Mouse (Mus musculus): Measurements from ENCODE around the gene Lyrm4. TPM values are rescaled to one million over a fixed set of nuclear protein-coding genes. Genes with fewer than 3 reads are reported as not detected.

Lyrm4 gene
- total and polyA plus RNA-seq, 3 experiments = 22.6 to 25.4 TPM; not detected in 1

GRCm38 (mm10) chr13:35995696-35996426 is 121.5 kb downstream of the Lyrm4 start:
- Histone ChIP-seq H3K27ac (ENCODE audit: control insufficient read depth, low read depth, low read length) (no peak overlapping the region), H3K36me3 (ENCODE audit: control insufficient read depth in 1 of 2, insufficient read depth in 2 of 2, low read length in 2 of 2) (peaks cover 0 to 3% of the 10 kb centered on the region in 2 experiments; a peak in 2 of 4 replicates), H3K9me3 (replicated peaks; ENCODE audit: insufficient read depth, low read length) (no peaks in the 10 kb centered on the region), H3K9ac (ENCODE audit: control insufficient read depth, low read depth, low read length, poor library complexity, severe bottlenecking) (no peak overlapping the region), H3K79me2 (ENCODE audit: control insufficient read depth, insufficient read depth, low read length, poor library complexity) (no peaks in the 10 kb centered on the region), H3K4me3 (ENCODE audit: control insufficient read depth in 1 of 2, insufficient read depth in 1 of 2, low read depth in 2 of 2, low read length in 2 of 2) (no peak overlapping the region), H3K4me1 (ENCODE audit: control insufficient read depth in 1 of 2, insufficient read depth in 2 of 2, low read length in 2 of 2) (peaks cover 0 to 3% of the 10 kb centered on the region in 2 experiments; a peak in 1 of 4 replicates), H3K27me3 (ENCODE audit: control insufficient read depth in 1 of 2, insufficient read depth in 2 of 2, low read length in 2 of 2) (no peaks in the 10 kb centered on the region)
- no peak for DNase-seq (ENCODE audit: low read depth, low spot score)
- TF ChIP-seq MAFK (IDR thresholded peaks at IDR 0.05; ENCODE audit: borderline replicate concordance, low read depth, low read length) (no peak), MYC (IDR thresholded peaks at IDR 0.05; ENCODE audit: low read depth, low read length) (no peak), ZMIZ1 (IDR thresholded peaks at IDR 0.05; ENCODE audit: low read depth, low read length) (no peak), EP300 (IDR thresholded peaks at IDR 0.05; ENCODE audit: low read depth in 1 of 2, low read length in 2 of 2) (no peak), NELFE (IDR thresholded peaks at IDR 0.05; ENCODE audit: low read depth, low read length) (no peak), JUND (IDR thresholded peaks at IDR 0.05; ENCODE audit: low read depth, low read length) (no peak), MEF2A (IDR thresholded peaks at IDR 0.05; ENCODE audit: extremely low read depth, insufficient replicate concordance, low read depth, low read length, poor library complexity, severe bottlenecking) (no peak), ETS1 (IDR thresholded peaks at IDR 0.05; ENCODE audit: low read depth, low read length) (no peak), TCF12 (IDR thresholded peaks at IDR 0.05; ENCODE audit: low read depth, low read length) (no peak), USF2 (IDR thresholded peaks at IDR 0.05; ENCODE audit: borderline replicate concordance in 1 of 2, insufficient read depth in 1 of 2, low read depth in 1 of 2, low read length in 2 of 2) (no peak), CTCF (IDR thresholded peaks at IDR 0.05 in 2 of 3, conservative IDR thresholded peaks at IDR 0.05 in 1 of 3; ENCODE audit: control insufficient read depth in 1 of 3, insufficient read depth in 1 of 3, low read depth in 2 of 3, low read length in 3 of 3, poor library complexity in 1 of 3, severe bottlenecking in 1 of 3) (no peak), ELF1 (IDR thresholded peaks at IDR 0.05; ENCODE audit: low read depth, low read length) (no peak), SIN3A (IDR thresholded peaks at IDR 0.05; ENCODE audit: low read length) (no peak), NRF1 (IDR thresholded peaks at IDR 0.05; ENCODE audit: insufficient read depth, low read depth, low read length, poor library complexity, severe bottlenecking) (no peak), MXI1 (IDR thresholded peaks at IDR 0.05; ENCODE audit: low read depth, low read length) (no peak), GABPA (IDR thresholded peaks at IDR 0.05; ENCODE audit: low read depth, low read length) (no peak), POLR2A (IDR thresholded peaks at IDR 0.05; ENCODE audit: control insufficient read depth in 1 of 2, insufficient read depth in 1 of 2, low read depth in 1 of 2, low read length in 2 of 2, poor library complexity in 1 of 2) (no peak), GATA1 (IDR thresholded peaks at IDR 0.05; ENCODE audit: low read depth, low read length) (no peak), ZNF384 (IDR thresholded peaks at IDR 0.05; ENCODE audit: low read depth, low read length) (no peak), MAX (IDR thresholded peaks at IDR 0.05; ENCODE audit: low read length) (no peak)
